Mouse (Mus musculus): ENCODE results near the gene Tmem214. TPM values are rescaled to one million over a fixed set of nuclear protein-coding genes. Genes with fewer than 3 reads are reported as not detected.

Gene Tmem214
- polyA plus RNA-seq, 1 experiment from 2014 or later, result 48.6 TPM

- H3K27me3 ChIP-seq (ENCODE audit: control insufficient read depth, insufficient read depth, low read length), result no peaks in the 10 kb centered on the region
- WGBS, result 76% methylated on average over 9 of the region's 9 CpGs
- H3K4me2 ChIP-seq (ENCODE audit: low read depth, low read length), result peak overlapping the region; percentile 25; the same call in 1 of the 2 replicates
- H3K4me1 ChIP-seq (ENCODE audit: control insufficient read depth, insufficient read depth, low read length), result peaks cover 14% of the 10 kb centered on the region; the same call in 1 of the 2 replicates
- peak; percentile 26 for ATAC-seq (ENCODE audit: low read depth)
- H3K36me3 ChIP-seq (ENCODE audit: control insufficient read depth, insufficient read depth, low read length), result no peaks in the 10 kb centered on the region
- no peaks in the 10 kb centered on the region for H3K9me3 ChIP-seq (ENCODE audit: control insufficient read depth, low read length)
- peak overlapping the region; percentile 41; the same call in 1 of the 2 replicates for H3K9ac ChIP-seq (replicated peaks; ENCODE audit: low read depth, low read length)
- H3K27ac ChIP-seq (ENCODE audit: low read depth, low read length), result no peak overlapping the region
- no peak overlapping the region for H3K4me3 ChIP-seq (ENCODE audit: low read depth, low read length)
These were observed 47.6 kb downstream of the Tmem214 start for GRCm38 (mm10) chr5:30915456-30915855.

GRCm38 (mm10) chr5:30915974-30916433, 48.2 kb downstream of the Tmem214 start:
- Histone ChIP-seq H3K36me3 (ENCODE audit: control insufficient read depth, insufficient read depth, low read length) (no peaks in the 10 kb centered on the region), H3K27ac (ENCODE audit: low read depth, low read length) (0 out of 2 replicates have a peak overlapping the region, but pooled peaks have one; percentile 16), H3K27me3 (ENCODE audit: control insufficient read depth, insufficient read depth, low read length) (no peaks in the 10 kb centered on the region), H3K4me1 (ENCODE audit: control insufficient read depth, insufficient read depth, low read length) (peaks cover 17% of the 10 kb centered on the region; the same call in 1 of the 2 replicates), H3K9ac (replicated peaks; ENCODE audit: low read depth, low read length) (peak overlapping the region; percentile 28; the same call in 1 of the 2 replicates), H3K4me2 (ENCODE audit: low read depth, low read length) (peak overlapping the region; percentile 29; the same call in 1 of the 2 replicates), H3K9me3 (ENCODE audit: control insufficient read depth, low read length) (no peaks in the 10 kb centered on the region), H3K4me3 (ENCODE audit: low read depth, low read length) (0 out of 2 replicates have a peak overlapping the region, but pooled peaks have one; percentile 7)
- ATAC-seq (ENCODE audit: low read depth), result peak; percentile 85
- 3% methylated on average over 7 of the region's 7 CpGs for WGBS

GRCm38 (mm10) chr5:30916841-30917240, 49.0 kb downstream of the Tmem214 start:
- H3K27ac ChIP-seq (ENCODE audit: low read depth, low read length), result no peak overlapping the region
- no peaks in the 10 kb centered on the region for H3K36me3 ChIP-seq (ENCODE audit: control insufficient read depth, insufficient read depth, low read length)
- no peak for ATAC-seq (ENCODE audit: low read depth)
- peaks cover 17% of the 10 kb centered on the region; the same call in 1 of the 2 replicates for H3K4me1 ChIP-seq (ENCODE audit: control insufficient read depth, insufficient read depth, low read length)
- H3K9me3 ChIP-seq (ENCODE audit: control insufficient read depth, low read length), result no peaks in the 10 kb centered on the region
- no peak overlapping the region for H3K9ac ChIP-seq (replicated peaks; ENCODE audit: low read depth, low read length)
- 91% methylated on average over 9 of the region's 9 CpGs for WGBS
- no peak overlapping the region for H3K4me3 ChIP-seq (ENCODE audit: low read depth, low read length)
- no peaks in the 10 kb centered on the region for H3K27me3 ChIP-seq (ENCODE audit: control insufficient read depth, insufficient read depth, low read length)
- H3K4me2 ChIP-seq (ENCODE audit: low read depth, low read length), result no peak overlapping the region

GRCm38 (mm10) chr5:30917348-30917747, 49.5 kb downstream of the Tmem214 start:
- Histone ChIP-seq H3K27me3 (ENCODE audit: control insufficient read depth, insufficient read depth, low read length) (no peaks in the 10 kb centered on the region), H3K4me2 (ENCODE audit: low read depth, low read length) (no peak overlapping the region), H3K9me3 (ENCODE audit: control insufficient read depth, low read length) (no peaks in the 10 kb centered on the region), H3K27ac (ENCODE audit: low read depth, low read length) (no peak overlapping the region), H3K36me3 (ENCODE audit: control insufficient read depth, insufficient read depth, low read length) (no peaks in the 10 kb centered on the region), H3K4me3 (ENCODE audit: low read depth, low read length) (no peak overlapping the region), H3K4me1 (ENCODE audit: control insufficient read depth, insufficient read depth, low read length) (peaks cover 19% of the 10 kb centered on the region; the same call in 1 of the 2 replicates), H3K9ac (replicated peaks; ENCODE audit: low read depth, low read length) (no peak overlapping the region)
- no peak for ATAC-seq (ENCODE audit: low read depth)
- 96% methylated on average over 11 of the region's 11 CpGs for WGBS

- no peak overlapping the region for H3K4me3 ChIP-seq (ENCODE audit: low read depth, low read length)
- peaks cover 18% of the 10 kb centered on the region; the same call in 1 of the 2 replicates for H3K4me1 ChIP-seq (ENCODE audit: control insufficient read depth, insufficient read depth, low read length)
- no peak overlapping the region for H3K27ac ChIP-seq (ENCODE audit: low read depth, low read length)
- no peaks in the 10 kb centered on the region for H3K27me3 ChIP-seq (ENCODE audit: control insufficient read depth, insufficient read depth, low read length)
- ATAC-seq (ENCODE audit: low read depth), result no peak
- H3K36me3 ChIP-seq (ENCODE audit: control insufficient read depth, insufficient read depth, low read length), result no peaks in the 10 kb centered on the region
- no peaks in the 10 kb centered on the region for H3K9me3 ChIP-seq (ENCODE audit: control insufficient read depth, low read length)
- no peak overlapping the region for H3K4me2 ChIP-seq (ENCODE audit: low read depth, low read length)
- 86% methylated on average over 31 of the region's 31 CpGs for WGBS
- no peak overlapping the region for H3K9ac ChIP-seq (replicated peaks; ENCODE audit: low read depth, low read length)
These were observed 50.3 kb downstream of the Tmem214 start for GRCm38 (mm10) chr5:30917891-30918670.

GRCm38 (mm10) chr5:30918691-30919090, 50.9 kb downstream of the Tmem214 start:
- Histone ChIP-seq H3K27ac (ENCODE audit: low read depth, low read length) (no peak overlapping the region), H3K4me2 (ENCODE audit: low read depth, low read length) (no peak overlapping the region), H3K9ac (replicated peaks; ENCODE audit: low read depth, low read length) (no peak overlapping the region), H3K27me3 (ENCODE audit: control insufficient read depth, insufficient read depth, low read length) (no peaks in the 10 kb centered on the region), H3K9me3 (ENCODE audit: control insufficient read depth, low read length) (no peaks in the 10 kb centered on the region), H3K4me1 (ENCODE audit: control insufficient read depth, insufficient read depth, low read length) (peaks cover 15% of the 10 kb centered on the region; the same call in 1 of the 2 replicates), H3K4me3 (ENCODE audit: low read depth, low read length) (no peak overlapping the region), H3K36me3 (ENCODE audit: control insufficient read depth, insufficient read depth, low read length) (no peaks in the 10 kb centered on the region)
- ATAC-seq (ENCODE audit: low read depth), result no peak
- 90% methylated on average over 8 of the region's 8 CpGs for WGBS

GRCm38 (mm10) chr5:30919831-30920614, 52.2 kb downstream of the Tmem214 start:
- Histone ChIP-seq H3K4me1 (ENCODE audit: control insufficient read depth, insufficient read depth, low read length) (peaks cover 15% of the 10 kb centered on the region; the same call in 1 of the 2 replicates), H3K27me3 (ENCODE audit: control insufficient read depth, insufficient read depth, low read length) (no peaks in the 10 kb centered on the region), H3K9ac (replicated peaks; ENCODE audit: low read depth, low read length) (no peak overlapping the region), H3K27ac (ENCODE audit: low read depth, low read length) (no peak overlapping the region), H3K36me3 (ENCODE audit: control insufficient read depth, insufficient read depth, low read length) (no peaks in the 10 kb centered on the region), H3K9me3 (ENCODE audit: control insufficient read depth, low read length) (no peaks in the 10 kb centered on the region), H3K4me3 (ENCODE audit: low read depth, low read length) (no peak overlapping the region), H3K4me2 (ENCODE audit: low read depth, low read length) (no peak overlapping the region)
- ATAC-seq (ENCODE audit: low read depth), result no peak
- 62% methylated on average over 11 of the region's 11 CpGs for WGBS

- Histone ChIP-seq H3K36me3 (ENCODE audit: control insufficient read depth, insufficient read depth, low read length) (no peaks in the 10 kb centered on the region), H3K9me3 (ENCODE audit: control insufficient read depth, low read length) (no peaks in the 10 kb centered on the region), H3K4me1 (ENCODE audit: control insufficient read depth, insufficient read depth, low read length) (peaks cover 12% of the 10 kb centered on the region; the same call in 1 of the 2 replicates), H3K27me3 (ENCODE audit: control insufficient read depth, insufficient read depth, low read length) (no peaks in the 10 kb centered on the region), H3K4me2 (ENCODE audit: low read depth, low read length) (peak overlapping the region; percentile 84), H3K27ac (ENCODE audit: low read depth, low read length) (no peak overlapping the region), H3K9ac (replicated peaks; ENCODE audit: low read depth, low read length) (no peak overlapping the region), H3K4me3 (ENCODE audit: low read depth, low read length) (no peak overlapping the region)
- WGBS, result 62% methylated on average over 19 of the region's 19 CpGs
- peak; percentile 6 for ATAC-seq (ENCODE audit: low read depth)
These were observed 52.8 kb downstream of the Tmem214 start for GRCm38 (mm10) chr5:30920621-30921020.
